Mouse (Mus musculus) myocyte (in vitro differentiated cells): Measurements from ENCODE around the gene Mrps23.

Experiments
- MAX ChIP-seq: IDR thresholded peaks from one replicate; pipeline ENCODE4 v1.6.1; 2011; ENCODE audit warnings: low read depth, mild to moderate bottlenecking, control low read depth
- TCF12 ChIP-seq: IDR thresholded peaks from one replicate; pipeline ENCODE4 v1.6.1; 2011; ENCODE audit warnings: mild to moderate bottlenecking, control low read depth; ENCODE audit not compliant: poor library complexity, insufficient read depth, severe bottlenecking

DNA sequence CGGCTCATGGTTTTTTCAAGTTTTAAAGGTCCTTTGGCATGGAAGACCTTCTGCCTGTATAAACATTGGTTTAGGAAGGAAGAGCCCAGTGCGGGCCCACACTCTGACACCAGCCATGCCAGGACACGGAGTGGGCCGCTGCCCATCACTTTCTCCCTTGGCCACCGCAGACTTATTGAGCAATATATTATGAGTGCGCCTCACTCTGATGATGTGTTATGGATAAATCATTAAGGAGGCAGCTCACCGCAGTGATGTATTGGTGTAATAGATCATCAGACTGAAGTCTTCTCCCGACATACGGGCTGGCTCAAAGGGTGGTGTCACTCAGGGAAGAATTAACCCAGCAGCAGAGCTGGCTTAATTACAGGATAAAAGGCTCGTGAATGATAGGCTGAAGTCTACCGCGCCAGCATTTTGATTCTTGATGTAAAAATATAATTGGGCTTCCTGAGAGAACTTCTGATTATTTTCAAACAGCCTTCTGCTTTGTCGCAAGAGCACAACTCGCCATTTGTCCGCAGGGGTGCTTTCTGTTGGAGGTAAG lies 17.8 kb downstream of the Mrps23 start:
- no peak for TF ChIP-seq TCF12
- no peak for TF ChIP-seq MAX
